Mouse (Mus musculus): Measurements from ENCODE around the gene Fam168a. TPM values are rescaled to one million over a fixed set of nuclear protein-coding genes. Genes with fewer than 3 reads are reported as not detected.
"Not testable (repeated sequence)": the region's sequence is repeated elsewhere in the genome, so short reads cannot be mapped to it uniquely, and the experiment has no call there.

The Fam168a gene
- polyA plus RNA-seq, 1 experiment from 2014 or later = 53.8 TPM

DNA sequence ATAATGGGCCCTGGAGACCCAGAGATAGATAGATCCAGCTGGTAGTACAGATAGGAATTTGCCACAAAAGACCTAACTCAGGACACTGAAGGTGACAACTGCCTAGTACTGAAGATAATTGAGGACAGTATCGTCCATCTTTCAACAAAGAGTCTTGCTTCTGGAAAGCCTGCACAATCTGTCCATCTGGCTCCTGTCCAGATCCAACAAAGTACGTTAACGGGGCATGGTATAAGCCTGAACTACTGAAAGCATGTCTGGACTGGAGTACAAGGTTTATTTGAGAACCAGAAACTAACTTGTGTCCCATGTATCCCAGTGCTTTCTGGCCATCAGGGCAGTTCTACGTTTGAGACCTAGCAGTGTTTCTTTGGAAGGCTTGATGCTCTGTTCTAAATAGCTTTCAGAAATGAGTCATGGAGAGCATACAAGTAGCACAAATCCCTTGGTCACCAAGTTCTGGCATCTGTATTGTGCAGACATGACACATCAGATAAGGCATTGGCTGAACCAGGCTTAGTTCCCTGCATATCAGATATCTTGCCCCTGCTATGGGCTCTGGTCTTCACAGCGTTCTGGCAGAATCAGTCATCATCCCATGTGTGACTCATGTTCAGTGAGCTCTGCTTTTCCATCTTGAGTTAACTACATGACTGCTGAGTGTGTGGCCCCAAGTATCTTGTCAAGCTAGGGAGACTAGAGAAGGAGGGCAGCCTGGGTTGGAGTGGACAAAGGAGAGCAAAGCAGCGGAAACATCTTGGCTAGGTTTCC, 133.4 kb downstream of the Fam168a start:
- WGBS = 89% methylated on average over 6 of the region's 6 CpGs

DNA sequence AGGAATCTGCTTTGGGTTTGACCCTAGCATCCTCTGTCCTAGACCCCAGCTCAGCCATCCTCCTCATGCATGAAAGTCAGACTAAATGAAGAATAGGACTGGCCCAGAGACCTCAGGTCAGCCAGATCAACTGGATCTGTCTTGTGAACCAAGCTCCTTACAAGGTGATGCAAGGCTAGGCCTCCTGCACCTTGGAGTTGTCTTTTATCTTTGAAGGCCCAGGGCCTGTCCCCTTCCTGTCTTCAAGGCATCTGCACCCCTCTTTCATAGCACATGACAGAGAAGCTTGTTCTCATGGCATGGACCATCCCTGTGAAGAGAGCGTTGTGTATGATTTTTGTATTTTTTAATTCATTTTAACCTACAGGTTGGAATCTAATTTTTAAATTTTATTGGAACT, 134.5 kb downstream of the Fam168a start:
- Histone ChIP-seq H3K27ac (ENCODE audit: low read depth, low read length) (no peak overlapping the region), H3K4me2 (replicated peaks; ENCODE audit: low read depth, low read length) (no peak overlapping the region), H3K36me3 (ENCODE audit: control insufficient read depth, insufficient read depth, low read length) (peaks cover 11% of the 10 kb centered on the region), H3K27me3 (ENCODE audit: control insufficient read depth, insufficient read depth, low read length) (no peaks in the 10 kb centered on the region), H3K9me3 (ENCODE audit: control insufficient read depth, low read length) (no peaks in the 10 kb centered on the region), H3K4me3 (ENCODE audit: low read length) (no peak overlapping the region), H3K9ac (ENCODE audit: low read depth, low read length) (no peak overlapping the region), H3K4me1 (ENCODE audit: control insufficient read depth, insufficient read depth, low read length) (peaks cover 3% of the 10 kb centered on the region; the same call in 1 of the 2 replicates)
- WGBS = 97% methylated on average over 1 of the region's 1 CpGs
- no peak for ATAC-seq (ENCODE audit: low FRiP score, low TSS enrichment)

More for the DNA sequence above, 133.4 kb downstream of the Fam168a start:
- no peak overlapping the region for H3K27ac ChIP-seq (ENCODE audit: low read depth, low read length)
- H3K36me3 ChIP-seq (ENCODE audit: control insufficient read depth, insufficient read depth, low read length) = peaks cover 19% of the 10 kb centered on the region
- H3K9me3 ChIP-seq (ENCODE audit: control insufficient read depth, low read length) = no peaks in the 10 kb centered on the region
- no peak for ATAC-seq (ENCODE audit: low FRiP score, low TSS enrichment)
- no peak overlapping the region for H3K4me3 ChIP-seq (ENCODE audit: low read length)
- H3K9ac ChIP-seq (ENCODE audit: low read depth, low read length) = no peak overlapping the region
- no peaks in the 10 kb centered on the region for H3K4me1 ChIP-seq (ENCODE audit: control insufficient read depth, insufficient read depth, low read length)
- no peaks in the 10 kb centered on the region for H3K27me3 ChIP-seq (ENCODE audit: control insufficient read depth, insufficient read depth, low read length)
- no peak overlapping the region for H3K4me2 ChIP-seq (replicated peaks; ENCODE audit: low read depth, low read length)

DNA sequence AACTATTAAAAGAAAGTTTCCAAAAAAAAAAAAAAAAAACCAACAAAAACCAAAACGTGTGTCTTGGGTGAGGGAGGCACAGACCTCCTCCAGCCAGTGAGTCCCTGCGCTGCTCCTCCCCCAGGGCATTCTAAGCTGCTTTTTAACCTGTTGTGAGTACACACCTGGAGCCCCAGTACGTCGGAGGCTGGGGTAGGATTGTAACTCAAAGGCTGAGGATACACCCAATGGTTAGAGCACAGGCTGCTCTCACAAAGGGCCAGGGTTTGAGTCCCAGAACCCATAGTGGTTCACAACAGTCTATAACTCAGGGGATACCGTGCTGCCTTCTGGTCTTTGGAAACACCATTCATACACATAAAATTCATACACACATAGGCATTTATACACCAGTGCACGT, 135.2 kb downstream of the Fam168a start:
- Histone ChIP-seq H3K9me3 (ENCODE audit: control insufficient read depth, low read length) (no peaks in the 10 kb centered on the region), H3K9ac (ENCODE audit: low read depth, low read length) (no peak overlapping the region), H3K27ac (ENCODE audit: low read depth, low read length) (no peak overlapping the region), H3K27me3 (ENCODE audit: control insufficient read depth, insufficient read depth, low read length) (no peaks in the 10 kb centered on the region), H3K4me2 (replicated peaks; ENCODE audit: low read depth, low read length) (no peak overlapping the region), H3K4me3 (ENCODE audit: low read length) (no peak overlapping the region), H3K4me1 (ENCODE audit: control insufficient read depth, insufficient read depth, low read length) (peaks cover 3% of the 10 kb centered on the region; the same call in 1 of the 2 replicates), H3K36me3 (ENCODE audit: control insufficient read depth, insufficient read depth, low read length) (peaks cover 4% of the 10 kb centered on the region)
- ATAC-seq (ENCODE audit: low FRiP score, low TSS enrichment) = no peak
- WGBS = 86% methylated on average over 6 of the region's 6 CpGs

DNA sequence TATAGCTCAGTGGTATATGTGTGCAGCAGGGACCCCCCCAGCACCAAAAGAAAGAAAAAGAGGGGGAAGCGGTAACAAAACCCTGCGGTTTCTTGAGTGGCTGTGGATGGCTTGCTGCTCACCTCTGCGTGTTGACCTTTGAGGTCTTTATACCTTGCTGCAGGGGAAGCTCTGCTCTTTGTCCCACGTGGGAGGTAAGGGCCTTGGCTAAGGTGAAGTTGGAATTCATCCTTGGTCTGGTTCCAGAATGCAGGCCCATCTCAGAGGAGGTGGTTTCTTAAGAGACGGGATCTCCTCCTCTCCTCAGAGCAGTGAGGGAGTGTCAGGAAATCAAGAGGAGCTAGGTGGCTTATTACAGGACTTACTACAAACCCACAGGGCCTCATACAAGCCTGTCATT, 135.7 kb downstream of the Fam168a start:
- WGBS = 78% methylated on average over 5 of the region's 5 CpGs
- Histone ChIP-seq H3K4me3 (ENCODE audit: low read length) (no peak overlapping the region), H3K4me1 (ENCODE audit: control insufficient read depth, insufficient read depth, low read length) (peaks cover 3% of the 10 kb centered on the region; the same call in 1 of the 2 replicates), H3K9ac (ENCODE audit: low read depth, low read length) (no peak overlapping the region), H3K36me3 (ENCODE audit: control insufficient read depth, insufficient read depth, low read length) (no peaks in the 10 kb centered on the region), H3K27ac (ENCODE audit: low read depth, low read length) (no peak overlapping the region), H3K9me3 (ENCODE audit: control insufficient read depth, low read length) (no peaks in the 10 kb centered on the region), H3K4me2 (replicated peaks; ENCODE audit: low read depth, low read length) (no peak overlapping the region), H3K27me3 (ENCODE audit: control insufficient read depth, insufficient read depth, low read length) (no peaks in the 10 kb centered on the region)
- ATAC-seq (ENCODE audit: low FRiP score, low TSS enrichment) = no peak

DNA sequence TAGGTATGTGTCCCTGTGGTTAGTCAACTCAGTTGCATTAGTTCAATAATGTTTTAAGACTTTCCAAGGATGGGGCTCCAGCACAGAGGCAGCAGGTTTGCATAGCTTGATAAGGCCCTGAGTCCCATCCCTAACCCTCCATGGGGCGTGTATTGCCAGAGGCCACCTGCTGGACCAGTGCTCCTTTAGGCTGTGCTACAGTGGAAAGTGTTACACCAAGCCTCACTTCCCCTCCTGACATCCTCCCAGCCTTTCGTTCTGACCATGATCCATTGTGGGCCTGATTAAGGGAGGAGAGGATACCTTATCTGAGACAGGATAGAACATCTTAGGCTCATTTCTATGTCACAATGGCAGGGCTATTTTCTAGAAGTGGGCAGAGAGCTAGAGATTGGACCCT, 137.4 kb downstream of the Fam168a start:
- H3K27ac ChIP-seq (ENCODE audit: low read depth, low read length) = no peak overlapping the region

DNA sequence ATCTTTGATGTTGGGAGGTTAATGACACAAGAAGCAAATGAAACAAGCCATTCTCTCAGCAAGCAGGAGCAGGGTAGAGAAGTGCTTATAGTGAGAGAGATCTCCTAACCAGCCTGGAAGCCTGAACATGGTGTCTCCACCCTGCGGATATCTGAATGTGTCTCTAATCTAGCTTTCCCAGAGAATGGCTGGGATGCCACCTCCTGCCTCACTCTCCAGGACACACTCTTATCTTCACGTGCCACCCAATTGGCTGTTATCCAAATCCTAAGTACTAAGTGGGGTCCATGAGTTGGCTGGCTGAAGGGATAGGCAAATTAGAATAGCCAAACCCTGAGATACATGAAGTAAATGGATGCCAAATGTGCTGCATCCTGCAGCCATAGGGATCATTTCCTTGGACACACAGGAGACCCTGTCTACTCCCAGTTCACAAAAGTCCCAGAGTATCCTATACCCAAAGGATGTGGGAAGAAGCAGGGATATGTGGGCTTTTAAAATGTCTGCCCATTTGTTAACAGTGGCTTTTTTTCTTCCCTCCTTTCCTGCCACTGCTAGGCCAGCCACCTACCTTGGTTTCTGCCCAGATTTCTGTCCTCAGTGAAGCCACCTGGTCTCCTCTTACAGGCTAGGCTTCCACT, 138.1 kb downstream of the Fam168a start:
- Histone ChIP-seq H3K4me2 (replicated peaks; ENCODE audit: low read depth, low read length) (no peak overlapping the region), H3K27me3 (ENCODE audit: control insufficient read depth, insufficient read depth, low read length) (no peaks in the 10 kb centered on the region), H3K9ac (ENCODE audit: low read depth, low read length) (no peak overlapping the region), H3K27ac (ENCODE audit: low read depth, low read length) (peak overlapping the region; percentile 47; the same call in 1 of the 2 replicates), H3K9me3 (ENCODE audit: control insufficient read depth, low read length) (no peaks in the 10 kb centered on the region), H3K4me1 (ENCODE audit: control insufficient read depth, insufficient read depth, low read length) (peaks cover 3% of the 10 kb centered on the region; the same call in 1 of the 2 replicates), H3K36me3 (ENCODE audit: control insufficient read depth, insufficient read depth, low read length) (no peaks in the 10 kb centered on the region), H3K4me3 (ENCODE audit: low read length) (no peak overlapping the region)
- no peak for ATAC-seq (ENCODE audit: low FRiP score, low TSS enrichment)
- WGBS = 89% methylated on average over 2 of the region's 2 CpGs

More for the DNA sequence above, 137.4 kb downstream of the Fam168a start:
- no peaks in the 10 kb centered on the region for H3K36me3 ChIP-seq (ENCODE audit: control insufficient read depth, insufficient read depth, low read length)
- no peak overlapping the region for H3K4me3 ChIP-seq (ENCODE audit: low read length)
- no peaks in the 10 kb centered on the region for H3K9me3 ChIP-seq (ENCODE audit: control insufficient read depth, low read length)
- no peak overlapping the region for H3K9ac ChIP-seq (ENCODE audit: low read depth, low read length)
- ATAC-seq (ENCODE audit: low FRiP score, low TSS enrichment) = no peak
- no peak overlapping the region for H3K4me2 ChIP-seq (replicated peaks; ENCODE audit: low read depth, low read length)
- H3K4me1 ChIP-seq (ENCODE audit: control insufficient read depth, insufficient read depth, low read length) = peaks cover 3% of the 10 kb centered on the region; the same call in 1 of the 2 replicates
- 84% methylated on average over 2 of the region's 2 CpGs for WGBS
- H3K27me3 ChIP-seq (ENCODE audit: control insufficient read depth, insufficient read depth, low read length) = no peaks in the 10 kb centered on the region

DNA sequence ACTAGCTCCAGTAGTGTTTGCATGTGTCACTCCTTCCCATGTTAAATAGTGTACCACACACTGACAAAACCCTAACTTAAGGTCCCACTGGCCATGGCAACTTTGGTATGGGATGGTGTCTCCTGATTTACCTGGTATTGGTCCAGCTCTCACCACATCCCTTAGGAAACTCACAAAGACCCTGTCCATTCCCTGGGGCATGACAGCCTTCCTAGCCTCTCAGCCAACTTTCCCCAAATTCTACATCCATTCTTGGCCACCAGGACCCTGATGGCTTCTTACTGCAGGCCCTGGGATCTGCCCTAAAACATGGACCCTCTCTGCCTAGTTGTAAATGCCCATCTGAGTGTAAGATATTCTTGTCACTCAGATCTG, 138.6 kb downstream of the Fam168a start:
- Histone ChIP-seq H3K27ac (ENCODE audit: low read depth, low read length) (peak overlapping the region; percentile 47; the same call in 1 of the 2 replicates), H3K9me3 (ENCODE audit: control insufficient read depth, low read length) (no peaks in the 10 kb centered on the region), H3K36me3 (ENCODE audit: control insufficient read depth, insufficient read depth, low read length) (no peaks in the 10 kb centered on the region), H3K9ac (ENCODE audit: low read depth, low read length) (no peak overlapping the region), H3K4me3 (ENCODE audit: low read length) (no peak overlapping the region), H3K4me2 (replicated peaks; ENCODE audit: low read depth, low read length) (no peak overlapping the region), H3K4me1 (ENCODE audit: control insufficient read depth, insufficient read depth, low read length) (peaks cover 3% of the 10 kb centered on the region; the same call in 1 of the 2 replicates), H3K27me3 (ENCODE audit: control insufficient read depth, insufficient read depth, low read length) (no peaks in the 10 kb centered on the region)
- ATAC-seq (ENCODE audit: low FRiP score, low TSS enrichment) = no peak

DNA sequence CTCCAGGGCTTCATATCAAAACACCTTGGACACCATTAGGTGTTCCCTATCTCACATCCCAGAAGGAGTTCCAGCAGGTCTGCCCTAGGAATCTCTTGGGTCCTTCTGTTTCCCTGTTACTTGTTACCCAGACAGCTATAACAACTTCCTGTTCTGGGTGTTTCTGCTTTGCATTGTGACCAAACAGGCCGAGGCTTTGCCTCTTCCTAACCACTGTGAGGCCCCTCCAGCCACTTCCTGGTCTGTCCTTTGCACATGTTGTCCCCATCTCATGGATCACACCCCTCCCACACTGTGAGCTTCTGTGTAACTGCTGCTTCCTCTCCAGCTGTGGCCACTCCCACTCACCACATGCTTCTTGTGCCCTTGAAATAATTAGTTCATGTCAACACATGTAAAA, 139.0 kb downstream of the Fam168a start:
- Histone ChIP-seq H3K9ac (ENCODE audit: low read depth, low read length) (no peak overlapping the region), H3K4me3 (ENCODE audit: low read length) (no peak overlapping the region), H3K36me3 (ENCODE audit: control insufficient read depth, insufficient read depth, low read length) (no peaks in the 10 kb centered on the region), H3K4me1 (ENCODE audit: control insufficient read depth, insufficient read depth, low read length) (peaks cover 3% of the 10 kb centered on the region; the same call in 1 of the 2 replicates), H3K27me3 (ENCODE audit: control insufficient read depth, insufficient read depth, low read length) (no peaks in the 10 kb centered on the region), H3K4me2 (replicated peaks; ENCODE audit: low read depth, low read length) (no peak overlapping the region), H3K27ac (ENCODE audit: low read depth, low read length) (peak overlapping the region; percentile 47; the same call in 1 of the 2 replicates), H3K9me3 (ENCODE audit: control insufficient read depth, low read length) (no peaks in the 10 kb centered on the region)
- ATAC-seq (ENCODE audit: low FRiP score, low TSS enrichment) = 0 out of 2 replicates have a peak, but pooled peaks have one; percentile 58
- 21% methylated on average over 1 of the region's 1 CpGs for WGBS

DNA sequence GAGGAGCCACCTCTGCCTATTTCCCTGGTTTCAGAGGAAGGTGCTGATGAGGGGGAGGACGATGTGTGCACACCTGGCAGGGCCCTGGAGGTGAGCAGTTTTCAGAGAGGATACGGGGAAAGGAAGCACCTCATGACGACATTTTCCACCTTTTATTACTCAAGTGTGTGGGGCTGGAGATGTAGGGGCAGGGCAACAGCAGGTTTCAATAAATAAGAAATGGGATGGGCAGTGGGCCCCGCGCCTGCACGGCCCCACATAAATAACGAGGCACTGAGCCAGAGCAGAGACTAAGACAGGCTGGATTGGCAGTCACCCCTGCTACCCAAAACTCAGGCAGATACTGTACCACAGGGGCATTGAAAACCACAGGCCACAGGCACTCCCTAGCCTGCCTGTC, 139.6 kb downstream of the Fam168a start:
- not testable (repeated sequence) for H3K36me3 ChIP-seq (ENCODE audit: control insufficient read depth, insufficient read depth, low read length); H3K9ac ChIP-seq (ENCODE audit: low read depth, low read length); H3K4me2 ChIP-seq (replicated peaks; ENCODE audit: low read depth, low read length); H3K4me1 ChIP-seq (ENCODE audit: control insufficient read depth, insufficient read depth, low read length); H3K9me3 ChIP-seq (ENCODE audit: control insufficient read depth, low read length); H3K4me3 ChIP-seq (ENCODE audit: low read length); ATAC-seq (ENCODE audit: low FRiP score, low TSS enrichment); H3K27ac ChIP-seq (ENCODE audit: low read depth, low read length); H3K27me3 ChIP-seq (ENCODE audit: control insufficient read depth, insufficient read depth, low read length)
- 65% methylated on average over 7 of the region's 7 CpGs for WGBS
